Mouse (Mus musculus) hindbrain, embryonic 16.5 days (tissue): ENCODE results near the gene Gm906. TPM values are rescaled to one million over a fixed set of nuclear protein-coding genes. Genes with fewer than 3 reads are reported as not detected.
"Not testable (repeated sequence)": the region's sequence is repeated elsewhere in the genome, so short reads cannot be mapped to it uniquely, and the experiment has no call there.

Experiments used
- ATAC-seq: fragments of 200-750 bp; cut with Nextera tagmentation; 2 replicates; pipeline ENCODE4 v1.8.0; 2017; ENCODE audit warnings: moderate TSS enrichment, moderate library complexity
- H3K27ac ChIP-seq: fragments of 300-500 bp; sonication (generic); 2 replicates; pipeline ENCODE4 v1.5.1; 2014; ENCODE audit warnings: low read depth, mild to moderate bottlenecking, control low read depth, low read length, moderate library complexity
- H3K27me3 ChIP-seq: fragments of 300-500 bp; sonication (generic); replicated peaks from 2 replicates; pipeline ENCODE4 v1.6.1; 2014; ENCODE audit warnings: low read length; ENCODE audit not compliant: control insufficient read depth, insufficient read depth
- H3K36me3 ChIP-seq: fragments of 300-500 bp; sonication (generic); 2 replicates; pipeline ENCODE4 v1.6.1; 2014; ENCODE audit warnings: mild to moderate bottlenecking, low read length, moderate library complexity, mixed read lengths; ENCODE audit not compliant: control insufficient read depth, insufficient read depth
- H3K4me1 ChIP-seq: fragments of 300-500 bp; sonication (generic); 2 replicates; pipeline ENCODE4 v1.6.1; 2014; ENCODE audit warnings: low read depth, low read length; ENCODE audit not compliant: control insufficient read depth, insufficient read depth
- H3K4me2 ChIP-seq: fragments of 300-500 bp; sonication (generic); 2 replicates; pipeline ENCODE4 v1.6.1; 2014; ENCODE audit warnings: mild to moderate bottlenecking, low read length, control low read depth, moderate library complexity
- H3K4me3 ChIP-seq: fragments of 300-500 bp; sonication (generic); 2 replicates; pipeline ENCODE4 v1.5.1; 2014; ENCODE audit warnings: mild to moderate bottlenecking, low read length, control low read depth, moderate library complexity
- H3K9ac ChIP-seq: fragments of 300-500 bp; sonication (generic); 2 replicates; pipeline ENCODE4 v1.6.1; 2014; ENCODE audit warnings: low read depth, mild to moderate bottlenecking, control low read depth, low read length, moderate library complexity
- H3K9me3 ChIP-seq: fragments of 300-500 bp; sonication (generic); 2 replicates; pipeline ENCODE4 v1.6.1; 2014; ENCODE audit warnings: mild to moderate bottlenecking, low read length, moderate library complexity; ENCODE audit not compliant: control insufficient read depth
- WGBS: fragments of 180-500 bp; shearing (Covaris S2); extraction: QIAGEN DNeasy Blood & Tissue Kit; methylation state at CpG from one replicate; pipeline ENCODE4 v1.1.7; 2014; 5-methylcytosine and 5-hydroxymethylcytosine counted together
- polyA plus RNA-seq: library from polyadenylated mRNA; unstranded; fragments of >200 nt; fragmentation: Nextera tagmentation; extraction: Ambion mirVana; gene quantifications from 2 replicates; pipeline ENCODE4 v1.2.1, GENCODE M21; 2015

Gm906 gene
- not detected in 2 replicates for polyA plus RNA-seq

GRCm38 (mm10) chr13:50250208-50250607 lies at the start of gene Gm906:
TSS of gene Gm906 (minus strand) at chr13:50250308.
- not testable (repeated sequence) for H3K9me3 ChIP-seq, H3K4me1 ChIP-seq, H3K36me3 ChIP-seq, H3K27me3 ChIP-seq, ATAC-seq, H3K4me3 ChIP-seq, H3K27ac ChIP-seq, H3K9ac ChIP-seq, H3K4me2 ChIP-seq
- WGBS: 69% methylated on average over 3 of the region's 3 CpGs

GRCm38 (mm10) chr13:50283308-50283707 lies 33.2 kb upstream of the Gm906 start:
- WGBS: 100% methylated on average over 1 of the region's 4 CpGs

GRCm38 (mm10) chr13:50236487-50236886 lies 13.6 kb downstream of the Gm906 start:
- Histone ChIP-seq H3K27ac (no peak overlapping the region), H3K36me3 (no peaks in the 10 kb centered on the region), H3K27me3 (no peaks in the 10 kb centered on the region), H3K4me1 (no peaks in the 10 kb centered on the region), H3K4me3 (no peak overlapping the region), H3K9me3 (no peaks in the 10 kb centered on the region), H3K4me2 (no peak overlapping the region), H3K9ac (no peak overlapping the region)
- WGBS: 90% methylated on average over 3 of the region's 3 CpGs
- ATAC-seq: no peak

More at GRCm38 (mm10) chr13:50283308-50283707, 33.2 kb upstream of the Gm906 start:
- H3K4me1 ChIP-seq, H3K27ac ChIP-seq, H3K4me3 ChIP-seq, H3K4me2 ChIP-seq, H3K9ac ChIP-seq, H3K27me3 ChIP-seq, H3K9me3 ChIP-seq, H3K36me3 ChIP-seq, ATAC-seq: not testable (repeated sequence)

GRCm38 (mm10) chr13:50211842-50212241 lies 38.3 kb downstream of the Gm906 start:
- WGBS: 0% methylated on average over 1 of the region's 1 CpGs
- not testable (repeated sequence) for H3K9me3 ChIP-seq, H3K4me3 ChIP-seq, H3K4me2 ChIP-seq, H3K27me3 ChIP-seq, H3K9ac ChIP-seq, H3K36me3 ChIP-seq, H3K27ac ChIP-seq, ATAC-seq, H3K4me1 ChIP-seq

GRCm38 (mm10) chr13:50210191-50210590 lies 39.9 kb downstream of the Gm906 start:
- H3K27me3 ChIP-seq, H3K4me3 ChIP-seq, ATAC-seq, H3K9ac ChIP-seq, H3K9me3 ChIP-seq, H3K27ac ChIP-seq, H3K4me2 ChIP-seq, H3K4me1 ChIP-seq, H3K36me3 ChIP-seq: not testable (repeated sequence)

GRCm38 (mm10) chr13:50209651-50210050 lies 40.5 kb downstream of the Gm906 start:
- not testable (repeated sequence) for H3K9ac ChIP-seq, ATAC-seq, H3K36me3 ChIP-seq, H3K27ac ChIP-seq, H3K4me2 ChIP-seq, H3K9me3 ChIP-seq, H3K4me3 ChIP-seq, H3K27me3 ChIP-seq, H3K4me1 ChIP-seq
- 97% methylated on average over 2 of the region's 2 CpGs for WGBS

GRCm38 (mm10) chr13:50207966-50208365 lies 42.1 kb downstream of the Gm906 start:
- no peaks in the 10 kb centered on the region for H3K9me3 ChIP-seq
- H3K4me2 ChIP-seq: no peak overlapping the region
- no peaks in the 10 kb centered on the region for H3K4me1 ChIP-seq
- no peak overlapping the region for H3K27ac ChIP-seq
- no peak overlapping the region for H3K9ac ChIP-seq
- no peaks in the 10 kb centered on the region for H3K36me3 ChIP-seq
- 88% methylated on average over 12 of the region's 12 CpGs for WGBS
- no peaks in the 10 kb centered on the region for H3K27me3 ChIP-seq
- no peak for ATAC-seq
- H3K4me3 ChIP-seq: no peak overlapping the region

GRCm38 (mm10) chr13:50196831-50197230 lies 53.3 kb downstream of the Gm906 start:
- H3K4me1 ChIP-seq, ATAC-seq, H3K9me3 ChIP-seq: not testable (repeated sequence)

More at GRCm38 (mm10) chr13:50196831-50197230, 53.3 kb downstream of the Gm906 start:
- H3K9ac ChIP-seq, H3K4me3 ChIP-seq, H3K27me3 ChIP-seq, H3K27ac ChIP-seq, H3K4me2 ChIP-seq, H3K36me3 ChIP-seq: not testable (repeated sequence)
